In genomic region chr3:138305486-138306289, GRCm38 (mm10) we compare ENCODE assay signal across 16 mouse cellular contexts. TPM values are rescaled to one million over a fixed set of nuclear protein-coding genes. Genes with fewer than 3 reads are reported as not detected.
A peak's percentile ranks its signal among the peaks of the same experiment; 100 is the strongest.
DNase-seq lines count a peak whose midpoint lies in the region; ATAC-seq and TF ChIP-seq lines count a peak whose summit lies in the region.
"Had no signal": no experiment of that assay in that cellular context is flagged by ENCODE, and none has a peak within 500 bp of the region (broad histone marks: within the 10 kb centered on the region; RNA-seq: fewer than 3 reads in every experiment).

No protein-coding gene starts in this region.

- H3K36me3 ChIP-seq in kidney, embryonic 16.5 days (ENCODE audit: insufficient read depth, low read length), result no peaks in the 10 kb centered on the region
- H3K36me3 ChIP-seq in intestine, embryonic 16.5 days (ENCODE audit: control insufficient read depth, insufficient read depth, low read length), result no peaks in the 10 kb centered on the region
- H3K36me3 ChIP-seq: hindbrain, embryonic 13.5 days had no signal

- H3K4me3 ChIP-seq in kidney, embryonic 16.5 days (ENCODE audit: low read length), result no peak overlapping the region
- H3K4me3 ChIP-seq in intestine, embryonic 16.5 days (ENCODE audit: low read length), result no peak overlapping the region
- H3K4me3 ChIP-seq: hindbrain, embryonic 13.5 days had no signal

- no peak for ATAC-seq in kidney, embryonic 16.5 days (ENCODE audit: low FRiP score, low TSS enrichment)
- peak; percentile 18; the same call in 1 of the 2 replicates for ATAC-seq in intestine, embryonic 16.5 days

- H3K9me3 ChIP-seq in kidney, embryonic 16.5 days (ENCODE audit: low read length), result no peaks in the 10 kb centered on the region
- H3K9me3 ChIP-seq in intestine, embryonic 16.5 days (ENCODE audit: control insufficient read depth, low read length), result no peaks in the 10 kb centered on the region
- H3K9me3 ChIP-seq: hindbrain, embryonic 13.5 days had no signal

- DNase-seq in kidney, adult 11 months, result no peak
- peak; percentile 53 for DNase-seq in 3T3-L1 (ENCODE audit: low read depth, low spot score)
- DNase-seq in brain, embryonic 14.5 days (ENCODE audit: low read depth), result peak; percentile 37
- no peak for DNase-seq in right cerebral cortex, postnatal 14 days
- no peak for DNase-seq in neural tube, embryonic 10.5 days (ENCODE audit: extremely low spot score, low spot score)
- no peak for DNase-seq in thymus, postnatal 14 days
- DNase-seq: adrenal gland, postnatal 25 days; cerebellum, adult 11 months; left cerebral cortex, postnatal 4 days had no signal

- peaks cover 32% of the 10 kb centered on the region for H3K4me1 ChIP-seq in kidney, embryonic 16.5 days (ENCODE audit: insufficient read depth, low read length)
- peaks cover 23% of the 10 kb centered on the region for H3K4me1 ChIP-seq in intestine, embryonic 16.5 days (ENCODE audit: control insufficient read depth, insufficient read depth, low read length)

- H3K27ac ChIP-seq in kidney, embryonic 16.5 days (ENCODE audit: low read length), result peak overlapping the region; percentile 40
- H3K27ac ChIP-seq in intestine, embryonic 16.5 days (ENCODE audit: low read length), result no peak overlapping the region

- WGBS in kidney, embryonic 16.5 days, result 60% methylated on average over 10 of the region's 10 CpGs
- WGBS in intestine, embryonic 16.5 days, result 49% methylated on average over 10 of the region's 10 CpGs

- no peak for TF ChIP-seq POLR2A in brain, embryonic 14.5 days (IDR thresholded peaks at IDR 0.05; ENCODE audit: borderline replicate concordance, extremely low read depth, insufficient read depth, insufficient read length, poor library complexity, severe bottlenecking)

- no peak overlapping the region for H3K4me2 ChIP-seq in kidney, embryonic 16.5 days (replicated peaks; ENCODE audit: low read depth, low read length)
- H3K4me2 ChIP-seq in intestine, embryonic 16.5 days (ENCODE audit: low read depth, low read length), result no peak overlapping the region
- H3K4me2 ChIP-seq: heart, embryonic 11.5 days; hindbrain, embryonic 13.5 days had no signal

- TF ChIP-seq CTCF in brain, embryonic 14.5 days (IDR thresholded peaks at IDR 0.05; ENCODE audit: borderline replicate concordance, extremely low read depth, insufficient read depth, insufficient read length), result no peak

- no peaks in the 10 kb centered on the region for H3K27me3 ChIP-seq in kidney, embryonic 16.5 days (ENCODE audit: insufficient read depth, low read length)
- H3K27me3 ChIP-seq in intestine, embryonic 16.5 days (replicated peaks; ENCODE audit: control insufficient read depth, insufficient read depth, low read length), result no peaks in the 10 kb centered on the region
- H3K27me3 ChIP-seq: CH12.LX; hindbrain, embryonic 13.5 days had no signal

- H3K9ac ChIP-seq in kidney, embryonic 16.5 days (replicated peaks; ENCODE audit: low read length), result no peak overlapping the region
- no peak overlapping the region for H3K9ac ChIP-seq in intestine, embryonic 16.5 days (ENCODE audit: low read depth, low read length)
- H3K9ac ChIP-seq: hindbrain, embryonic 13.5 days had no signal

RNA-seq across cellular contexts. Expression of gene Adh6a, which starts 7.4 kb away (rescaled TPM):
- 0.17 TPM in 1 of 2 replicates, not detected in the other for polyA plus RNA-seq in kidney, embryonic 16.5 days (2015; fragmentation: Nextera tagmentation; extraction: Ambion mirVana)
- 0.03 TPM in 1 of 2 replicates, not detected in the other for polyA plus RNA-seq in brain, embryonic 14.5 days (2012; rRNA removed)
- polyA plus RNA-seq in intestine, embryonic 16.5 days (2015; fragmentation: Nextera tagmentation; extraction: Ambion mirVana), result 1.5 and 1.8 TPM in 2 replicates
- polyA plus RNA-seq: embryonic facial prominence, embryonic 11.5 days; heart, embryonic 11.5 days; hindbrain, embryonic 13.5 days had no signal

RNA-seq across cellular contexts. Expression of gene Adh6b, which starts 35.9 kb away (rescaled TPM):
- 0.29 and 0.71 TPM in 2 replicates for polyA plus RNA-seq in kidney, embryonic 16.5 days (2015; fragmentation: Nextera tagmentation; extraction: Ambion mirVana)
- polyA plus RNA-seq in brain, embryonic 14.5 days (2012; rRNA removed), result 0.15 and 0.27 TPM in 2 replicates
- polyA plus RNA-seq in intestine, embryonic 16.5 days (2015; fragmentation: Nextera tagmentation; extraction: Ambion mirVana), result 0.15 TPM in 1 of 2 replicates, not detected in the other
- polyA plus RNA-seq: large intestine, adult 2 months had no signal

RNA-seq across cellular contexts. Expression of gene Adh1, which starts 44.9 kb away (rescaled TPM):
- polyA plus RNA-seq in kidney, embryonic 16.5 days (2015; fragmentation: Nextera tagmentation; extraction: Ambion mirVana), result 77.6 and 115 TPM in 2 replicates
- polyA plus RNA-seq in brain, embryonic 14.5 days (2012; rRNA removed), result 0.55 and 1.5 TPM in 2 replicates
- polyA plus RNA-seq in intestine, embryonic 16.5 days (2015; fragmentation: Nextera tagmentation; extraction: Ambion mirVana), result 734 and 860 TPM in 2 replicates
- polyA plus RNA-seq: embryonic facial prominence, embryonic 11.5 days had no signal

Comparison
In these comparisons a context has a peak if more than half of its experiments do, and no peak if none do; other contexts are left out.
1. DNase-seq: peak in 3T3-L1 (single experiment) and brain, embryonic 14.5 days (single experiment); none in kidney, adult 11 months (single experiment), right cerebral cortex, postnatal 14 days (single experiment), neural tube, embryonic 10.5 days (single experiment) and thymus, postnatal 14 days (single experiment).
2. RNA of gene Adh1, which starts 44.9 kb away (polyA plus RNA-seq): 734 to 860 TPM in intestine, embryonic 16.5 days and 77.6 to 115 TPM in kidney, embryonic 16.5 days; 0.55 to 1.5 TPM in brain, embryonic 14.5 days; every median in the first group is over 10 times any median in the second.